Mouse (Mus musculus): ENCODE results near the gene Syt13. TPM values are rescaled to one million over a fixed set of nuclear protein-coding genes. Genes with fewer than 3 reads are reported as not detected.

Gene Syt13
- total and polyA plus RNA-seq, 3 experiments, result not detected

GRCm38 (mm10) chr2:92941463-92941862, 26.6 kb downstream of the Syt13 start:
- H3K79me2 ChIP-seq (replicated peaks; ENCODE audit: control insufficient read depth, extremely low read depth, insufficient read depth, poor library complexity, severe bottlenecking), result no peaks in the 10 kb centered on the region
- peaks cover 5 to 11% of the 10 kb centered on the region in 2 experiments; a peak in 3 of 4 replicates for H3K4me1 ChIP-seq (ENCODE audit: control insufficient read depth in 1 of 2, insufficient read depth in 2 of 2)
- peaks cover 90% of the 10 kb centered on the region for H3K27me3 ChIP-seq (replicated peaks)
- no peak overlapping the region for H3K4me3 ChIP-seq (replicated peaks in 1 of 3; ENCODE audit: low read depth in 2 of 3, low read length in 2 of 3, poor library complexity in 1 of 3)
- in situ Hi-C loops (cut with MboI; ENCODE audit: low pct_ligation_motif_present, low pct_unique_long_range_greater_than_20kb, low sequenced_read_pairs) (no loop called here), dilution Hi-C loops (cut with MboI; ENCODE audit: extremely low pct_ligation_motif_present, extremely low pct_unique_long_range_greater_than_20kb, low sequenced_read_pairs) (no loop called here)
- TF ChIP-seq SMC3 (IDR thresholded peaks at IDR 0.05; ENCODE audit: low read depth, low read length), result no peak
- TF ChIP-seq POLR2AphosphoS2 (IDR thresholded peaks at IDR 0.05; ENCODE audit: low read depth, low read length), result no peak
- no peak for TF ChIP-seq MAZ (IDR thresholded peaks at IDR 0.05; ENCODE audit: low read depth, low read length)
- no peak for TF ChIP-seq MEF2A (IDR thresholded peaks at IDR 0.05; ENCODE audit: borderline replicate concordance, low read depth, low read length)
- TF ChIP-seq TCF12 (IDR thresholded peaks at IDR 0.05; ENCODE audit: low read depth, low read length), result no peak
- TF ChIP-seq MAX (IDR thresholded peaks at IDR 0.05; ENCODE audit: low read length), result no peak
- no peak for TF ChIP-seq CHD2 (IDR thresholded peaks at IDR 0.05; ENCODE audit: low read length)
- no peak for TF ChIP-seq POLR2A (IDR thresholded peaks at IDR 0.05; ENCODE audit: low read depth, low read length)
- TF ChIP-seq RAD21 (IDR thresholded peaks at IDR 0.05; ENCODE audit: low read depth, low read length), result no peak
- TF ChIP-seq USF2 (conservative IDR thresholded peaks at IDR 0.05; ENCODE audit: low read depth, low read length), result no peak
- TF ChIP-seq ELF1 (IDR thresholded peaks at IDR 0.05; ENCODE audit: low read depth, low read length), result no peak
- TF ChIP-seq IRF4 (IDR thresholded peaks at IDR 0.05; ENCODE audit: low read depth, low read length), result no peak
- no peaks in the 10 kb centered on the region for H3K9me3 ChIP-seq (replicated peaks; ENCODE audit: low read length)
- no peak overlapping the region for H3K4me2 ChIP-seq (ENCODE audit: insufficient read depth, low read depth, poor library complexity, severe bottlenecking)
- H3K9ac ChIP-seq (ENCODE audit: insufficient read depth, low read depth), result no peak overlapping the region
- H3K36me3 ChIP-seq (replicated peaks in 1 of 2; ENCODE audit: control insufficient read depth in 1 of 2, insufficient read depth in 1 of 2, low read length in 1 of 2), result no peaks in the 10 kb centered on the region
- H3K27ac ChIP-seq (ENCODE audit: insufficient read depth, low read depth), result no peak overlapping the region
- DNase-seq (ENCODE audit: extremely low read depth), result no peak

GRCm38 (mm10) chr2:92943406-92943805, 28.5 kb downstream of the Syt13 start:
- dilution Hi-C loops (cut with MboI; ENCODE audit: extremely low pct_ligation_motif_present, extremely low pct_unique_long_range_greater_than_20kb, low sequenced_read_pairs) (no loop called here), in situ Hi-C loops (cut with MboI; ENCODE audit: low pct_ligation_motif_present, low pct_unique_long_range_greater_than_20kb, low sequenced_read_pairs) (no loop called here)
- no peaks in the 10 kb centered on the region for H3K79me2 ChIP-seq (replicated peaks; ENCODE audit: control insufficient read depth, extremely low read depth, insufficient read depth, poor library complexity, severe bottlenecking)

More at GRCm38 (mm10) chr2:92943406-92943805, 28.5 kb downstream of the Syt13 start:
- no peak overlapping the region for H3K4me3 ChIP-seq (replicated peaks in 1 of 3; ENCODE audit: low read depth in 2 of 3, low read length in 2 of 3, poor library complexity in 1 of 3)
- no peaks in the 10 kb centered on the region for H3K36me3 ChIP-seq (replicated peaks in 1 of 2; ENCODE audit: control insufficient read depth in 1 of 2, insufficient read depth in 1 of 2, low read length in 1 of 2)
- H3K27me3 ChIP-seq (replicated peaks), result peaks cover 88% of the 10 kb centered on the region
- no peak overlapping the region for H3K27ac ChIP-seq (ENCODE audit: insufficient read depth, low read depth)
- no peak overlapping the region for H3K4me2 ChIP-seq (ENCODE audit: insufficient read depth, low read depth, poor library complexity, severe bottlenecking)
- H3K9me3 ChIP-seq (replicated peaks; ENCODE audit: low read length), result no peaks in the 10 kb centered on the region
- no peak for DNase-seq (ENCODE audit: extremely low read depth)
- peaks cover 5 to 17% of the 10 kb centered on the region in 2 experiments; a peak in 3 of 4 replicates for H3K4me1 ChIP-seq (ENCODE audit: control insufficient read depth in 1 of 2, insufficient read depth in 2 of 2)
- no peak for TF ChIP-seq ELF1 (IDR thresholded peaks at IDR 0.05; ENCODE audit: low read depth, low read length)
- no peak for TF ChIP-seq MEF2A (IDR thresholded peaks at IDR 0.05; ENCODE audit: borderline replicate concordance, low read depth, low read length)
- no peak for TF ChIP-seq TCF12 (IDR thresholded peaks at IDR 0.05; ENCODE audit: low read depth, low read length)
- TF ChIP-seq CHD1 (IDR thresholded peaks at IDR 0.05; ENCODE audit: low read depth, low read length), result no peak
- TF ChIP-seq IRF4 (IDR thresholded peaks at IDR 0.05; ENCODE audit: low read depth, low read length), result no peak
- TF ChIP-seq ETS1 (conservative IDR thresholded peaks at IDR 0.05; ENCODE audit: low read depth, low read length), result no peak
- TF ChIP-seq EP300 (IDR thresholded peaks at IDR 0.05; ENCODE audit: low read length), result no peak
- no peak for TF ChIP-seq UBTF (IDR thresholded peaks at IDR 0.05; ENCODE audit: low read depth, low read length)
- no peak for TF ChIP-seq NRF1 (IDR thresholded peaks at IDR 0.05; ENCODE audit: low read depth, low read length)
- no peak for TF ChIP-seq MYC (IDR thresholded peaks at IDR 0.05; ENCODE audit: low read depth, low read length)
- TF ChIP-seq RCOR1 (conservative IDR thresholded peaks at IDR 0.05; ENCODE audit: low read depth, low read length), result no peak
- TF ChIP-seq ZNF384 (IDR thresholded peaks at IDR 0.05; ENCODE audit: low read depth, low read length), result no peak
- no peak for TF ChIP-seq SIN3A (IDR thresholded peaks at IDR 0.05; ENCODE audit: low read length)
- no peak for TF ChIP-seq ZKSCAN1 (IDR thresholded peaks at IDR 0.05; ENCODE audit: borderline replicate concordance, low read depth, low read length)
- H3K9ac ChIP-seq (ENCODE audit: insufficient read depth, low read depth), result no peak overlapping the region

All from CH12.LX (cell line).